Mouse (Mus musculus) liver, postnatal 0 days (tissue): ENCODE data around the gene Lpgat1.

Source experiments
- CTCF ChIP-seq: sonication (generic); IDR thresholded peaks from 2 replicates; pipeline ENCODE4 v1.5.1; 2016; ENCODE audit warnings: antibody characterized with exemption, low read depth
- EP300 ChIP-seq: IDR thresholded peaks from 2 replicates; pipeline ENCODE4 v1.6.1; 2016; ENCODE audit warnings: antibody characterized with exemption, low read depth, mild to moderate bottlenecking

- no peak for TF ChIP-seq CTCF
- no peak for TF ChIP-seq EP300
Measured at GRCm38 (mm10) chr1:191732623-191733022, 15.0 kb downstream of the Lpgat1 start.
